Mouse (Mus musculus) gastrocnemius, adult 8-10 months (tissue): ENCODE data around the gene Cnot11. TPM values are rescaled to one million over a fixed set of nuclear protein-coding genes. Genes with fewer than 3 reads are reported as not detected.

Source experiments
- DNase-seq, 2 experiments: peaks; one replicate each; pipeline ENCODE4 v3.0.0; 2022; ENCODE audit warnings: low spot score in 2 of 2
- total RNA-seq, 4 experiments: library from RNA; stranded (reverse); gene quantifications; 2 replicates each; pipeline ENCODE4 v1.2.4; 2022

The Cnot11 gene
- total RNA-seq, 4 experiments from 2014 or later, result 17.8 to 19.7 (median 18.9) TPM

DNA sequence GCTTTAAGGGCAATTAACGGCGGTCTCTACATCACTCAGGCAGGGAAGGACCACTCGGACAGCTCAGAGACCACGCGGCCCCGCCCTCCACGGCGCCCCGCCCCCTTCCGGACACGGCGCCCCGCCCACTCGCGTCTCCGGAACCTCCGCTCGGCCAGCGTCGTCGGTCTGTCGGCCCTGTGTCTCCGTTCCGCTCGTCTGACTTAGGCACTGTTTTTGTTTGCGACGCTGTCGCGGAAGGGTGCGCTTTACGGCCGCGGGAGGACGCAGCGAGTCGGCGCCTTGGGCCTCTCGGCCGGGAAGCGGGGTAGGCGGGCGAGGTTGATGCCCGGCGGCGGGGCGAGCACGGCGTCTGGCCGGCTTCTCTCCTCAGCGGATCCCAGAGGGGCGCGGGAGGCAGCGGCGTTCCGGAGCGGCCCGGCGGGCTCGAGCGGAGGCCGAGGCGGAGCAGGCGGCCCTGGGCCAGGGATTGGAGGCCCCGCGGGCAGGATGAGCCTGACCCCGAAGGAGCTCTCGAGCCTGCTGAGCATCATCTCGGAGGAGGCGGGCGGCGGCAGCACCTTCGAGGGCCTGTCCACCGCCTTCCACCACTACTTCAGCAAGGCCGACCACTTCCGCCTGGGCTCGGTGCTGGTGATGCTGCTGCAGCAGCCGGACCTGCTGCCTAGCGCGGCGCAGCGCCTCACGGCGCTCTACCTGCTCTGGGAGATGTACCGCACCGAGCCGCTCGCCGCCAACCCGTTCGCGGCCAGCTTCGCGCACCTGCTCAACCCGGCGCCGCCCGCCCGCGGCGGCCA is 921 bp downstream of the Cnot11 start:
- DNase-seq, result peak; percentile 96 to 97

- DNase-seq, result no peak
Measured at GRCm38 (mm10) chr1:39536701-39537100, 1.9 kb downstream of the Cnot11 start.

- no peak for DNase-seq
Measured at GRCm38 (mm10) chr1:39537631-39538380, 3.0 kb downstream of the Cnot11 start.

DNA sequence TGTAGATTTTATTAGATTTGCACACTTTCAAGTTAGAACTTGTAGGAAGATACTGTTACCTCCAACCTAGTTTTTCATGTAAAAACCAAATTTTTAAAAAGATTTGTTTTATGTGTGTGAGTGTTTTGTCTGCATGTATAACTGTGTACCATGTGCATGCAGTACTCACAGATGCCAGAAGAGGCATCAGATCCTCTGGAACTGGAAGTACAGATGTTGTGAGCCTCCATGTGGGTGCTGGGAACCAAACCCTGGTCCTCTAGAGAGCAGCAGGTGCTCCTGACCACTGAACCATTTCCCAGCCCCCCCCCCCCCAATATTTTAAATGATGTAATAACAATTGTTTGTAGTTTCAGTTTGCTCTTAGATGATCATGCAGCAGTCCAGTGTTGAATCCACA is 5.8 kb downstream of the Cnot11 start:
- no peak for DNase-seq

DNA sequence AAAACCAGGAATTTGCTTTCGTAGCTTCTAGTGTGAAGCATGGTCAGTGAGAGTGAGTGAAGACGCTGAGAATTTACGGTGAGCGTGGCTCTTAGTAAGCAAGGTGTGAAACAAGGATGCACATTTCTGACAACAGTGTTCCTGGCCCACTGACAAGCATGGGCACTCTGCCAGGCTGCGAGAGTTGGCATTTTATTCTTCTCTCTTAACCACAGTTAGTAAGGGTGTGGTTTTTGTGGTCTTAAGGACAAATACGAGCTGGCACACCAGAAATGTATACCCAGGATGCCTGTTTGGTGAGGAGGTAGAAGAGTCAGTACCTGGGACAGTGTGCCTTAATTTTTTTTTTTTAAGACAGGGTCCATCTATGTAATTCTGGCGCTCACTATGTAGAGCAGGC is 10.8 kb downstream of the Cnot11 start:
- no peak for DNase-seq

- no peak for DNase-seq
Measured at GRCm38 (mm10) chr1:39546160-39546866, 11.5 kb downstream of the Cnot11 start.

- no peak for DNase-seq
Measured at GRCm38 (mm10) chr1:39547238-39547637, 12.4 kb downstream of the Cnot11 start.

GRCm38 (mm10) chr1:39549831-39550230 is 15.0 kb downstream of the Cnot11 start:
- no peak for DNase-seq

DNA sequence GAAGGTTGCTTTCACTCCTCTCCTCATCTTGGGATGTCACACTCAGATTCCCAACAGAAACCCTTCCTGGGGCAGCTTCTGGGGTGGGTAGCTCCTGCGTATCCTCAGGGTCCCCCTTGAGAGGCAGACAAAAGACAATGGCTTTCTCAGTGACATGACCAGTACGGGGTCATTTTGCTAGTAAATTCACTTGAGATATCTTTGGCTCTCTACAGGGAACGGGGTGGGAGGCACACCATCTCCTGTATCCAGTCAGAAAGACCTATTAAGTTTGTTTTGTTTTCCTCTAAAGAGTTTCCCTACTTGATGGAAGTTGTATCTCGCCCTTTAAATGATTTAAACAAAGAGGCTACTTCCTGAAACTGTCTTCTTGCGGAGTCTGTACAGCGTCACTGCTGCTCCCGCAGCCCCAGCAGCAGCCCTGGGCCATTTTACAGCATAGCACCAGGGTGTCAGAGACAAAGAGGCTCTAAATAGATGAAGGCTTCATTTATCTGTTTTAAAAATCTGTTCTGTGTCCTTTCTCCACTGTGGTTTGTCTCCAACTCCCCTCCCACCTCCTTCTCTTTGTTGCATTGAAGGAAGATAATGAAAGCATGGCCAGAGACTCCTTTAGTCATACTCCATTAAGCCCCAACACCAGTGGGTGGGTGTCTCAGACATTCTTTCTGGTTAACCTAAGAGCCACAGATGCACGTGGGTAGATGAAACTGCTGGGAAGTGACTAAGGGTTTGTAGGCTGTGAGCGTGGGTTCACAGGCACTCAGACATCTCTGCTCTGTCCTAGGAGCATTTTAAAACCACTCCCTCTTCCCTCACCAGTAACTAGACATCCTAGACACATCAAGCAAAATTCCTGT is 21.0 kb downstream of the Cnot11 start:
- DNase-seq, result no peak

- DNase-seq, result no peak
Measured at GRCm38 (mm10) chr1:39559009-39559408, 24.2 kb downstream of the Cnot11 start.

- no peak for DNase-seq
Measured at GRCm38 (mm10) chr1:39561920-39562319, 27.1 kb downstream of the Cnot11 start.

DNA sequence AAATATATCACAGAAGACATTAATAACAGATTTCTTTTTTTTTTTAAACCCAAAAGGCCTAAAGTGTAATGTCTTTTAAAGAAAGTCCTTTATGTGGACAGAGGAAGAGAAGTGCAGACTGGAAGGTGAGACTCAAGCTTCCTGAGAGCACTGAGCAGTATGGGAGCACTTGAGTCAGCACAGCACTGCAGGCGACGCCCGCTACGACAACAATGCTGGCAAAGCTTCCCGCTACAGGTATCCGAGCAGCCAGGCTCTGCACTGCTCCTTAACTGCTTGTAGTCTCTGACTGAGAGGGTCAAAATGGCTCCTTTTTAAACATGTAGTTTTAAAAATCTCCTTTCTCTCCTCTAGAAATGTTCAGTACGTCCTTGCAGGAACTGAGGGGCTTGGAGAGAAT is 28.4 kb downstream of the Cnot11 start:
- no peak for DNase-seq

DNA sequence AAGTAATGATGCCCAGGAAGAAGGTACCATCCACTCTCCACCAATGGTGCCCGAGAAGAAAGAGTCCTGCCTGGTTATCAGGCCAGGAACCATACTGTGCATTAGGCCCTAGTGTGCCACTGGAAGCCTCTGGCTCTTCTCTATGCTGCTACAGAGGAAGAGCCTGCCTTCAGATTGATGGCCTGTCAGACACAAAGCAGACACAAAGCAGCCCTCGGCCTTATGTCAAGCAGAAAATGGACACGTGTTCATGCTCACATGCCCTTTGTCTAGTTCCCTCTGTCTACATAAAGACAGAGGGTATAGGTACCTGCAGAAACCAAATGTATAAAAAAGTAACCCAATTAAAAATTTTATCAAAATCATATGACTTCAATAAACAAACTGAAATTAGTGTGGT is 29.8 kb downstream of the Cnot11 start:
- DNase-seq, result no peak

- no peak for DNase-seq
Measured at GRCm38 (mm10) chr1:39568079-39568478, 33.3 kb downstream of the Cnot11 start.

- no peak for DNase-seq
Measured at GRCm38 (mm10) chr1:39571653-39572052, 36.9 kb downstream of the Cnot11 start.

DNA sequence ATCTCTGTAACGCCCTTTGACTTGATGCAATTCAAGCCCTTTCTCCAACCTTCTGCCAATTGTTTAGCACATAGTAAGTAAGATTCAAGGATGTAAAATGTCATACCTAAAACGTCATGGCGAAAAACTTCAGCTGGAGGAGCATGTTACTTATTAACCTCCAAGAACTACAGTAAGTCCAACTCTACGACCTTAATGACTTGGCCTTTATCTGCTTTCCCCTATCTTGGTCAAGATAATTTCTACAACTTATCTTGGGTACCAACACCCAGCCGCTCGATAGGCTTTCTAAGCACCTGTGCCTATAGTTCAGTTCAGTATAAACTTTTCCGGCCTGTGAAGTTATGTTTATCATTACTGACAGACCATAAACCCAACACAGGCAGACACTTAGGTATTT is 39.1 kb downstream of the Cnot11 start:
- no peak for DNase-seq

- no peak for DNase-seq
Measured at GRCm38 (mm10) chr1:39575778-39576375, 41.1 kb downstream of the Cnot11 start.

- DNase-seq, result peak; percentile 7 to 41
Measured at GRCm38 (mm10) chr1:39576431-39577243, 41.8 kb downstream of the Cnot11 start.

DNA sequence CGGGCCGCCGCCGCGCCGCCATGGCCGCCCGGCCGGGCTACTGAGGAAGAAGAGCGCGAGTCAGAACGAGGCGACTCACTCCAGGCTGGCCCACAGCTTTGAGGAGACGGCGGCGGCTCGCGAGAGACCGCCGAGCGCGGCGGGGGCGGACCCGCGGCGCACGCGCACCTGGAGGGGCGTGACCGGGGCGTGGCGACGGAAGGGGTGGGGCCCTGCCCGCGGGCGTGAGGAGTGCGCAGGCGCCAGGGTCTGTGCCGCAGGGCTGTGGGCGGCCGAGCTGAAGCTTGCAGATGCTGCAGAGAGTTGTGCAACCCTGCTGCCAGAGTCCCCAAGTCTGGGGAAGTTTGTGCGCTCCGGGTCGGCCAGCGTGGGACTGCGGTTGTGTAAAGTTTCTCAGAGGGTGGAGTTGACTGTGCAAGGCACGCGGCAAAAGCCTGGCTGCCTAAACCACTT is 42.5 kb downstream of the Cnot11 start, which contains the start of gene Rnf149:
TSS of gene Rnf149 (minus strand) at position 153 of the 453 bp plus-strand sequence.
- DNase-seq, result peak; percentile 93 to 94

- DNase-seq, result no peak
Measured at GRCm38 (mm10) chr1:39578446-39578845, 43.7 kb downstream of the Cnot11 start.
